Mouse (Mus musculus): ENCODE data around the gene 4933436I01Rik. TPM values are rescaled to one million over a fixed set of nuclear protein-coding genes. Genes with fewer than 3 reads are reported as not detected.

The 4933436I01Rik gene
- total RNA-seq (2021), result not detected
- long read RNA-seq, experiment 1, result 0 reads
- long read RNA-seq, experiment 2, result 0 reads

DNA sequence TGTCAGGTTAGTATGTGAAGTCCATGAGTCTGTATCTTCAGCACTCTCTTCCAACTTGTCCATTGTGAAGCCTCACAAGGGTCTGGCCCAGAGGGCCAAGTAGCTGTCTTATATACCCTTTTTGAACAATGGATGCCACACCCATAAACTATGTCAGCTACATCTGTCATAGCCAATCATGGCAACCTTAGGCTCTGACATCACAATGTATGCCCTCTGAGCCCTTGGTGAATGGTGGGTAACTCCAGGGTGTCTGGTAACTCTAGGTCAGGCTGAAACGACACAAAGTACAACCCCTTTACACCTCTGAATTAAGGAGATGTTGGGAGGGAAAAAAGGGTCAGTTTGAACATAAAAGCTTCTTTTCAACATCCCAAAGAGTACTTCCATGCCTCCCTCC is at the start of gene 4933436I01Rik:
Gene 4933436I01Rik (minus strand): TSS at position 101 of the 400 bp plus-strand sequence.
- DNase-seq (ENCODE audit: low spot score in 2 of 2), result no peak

DNA sequence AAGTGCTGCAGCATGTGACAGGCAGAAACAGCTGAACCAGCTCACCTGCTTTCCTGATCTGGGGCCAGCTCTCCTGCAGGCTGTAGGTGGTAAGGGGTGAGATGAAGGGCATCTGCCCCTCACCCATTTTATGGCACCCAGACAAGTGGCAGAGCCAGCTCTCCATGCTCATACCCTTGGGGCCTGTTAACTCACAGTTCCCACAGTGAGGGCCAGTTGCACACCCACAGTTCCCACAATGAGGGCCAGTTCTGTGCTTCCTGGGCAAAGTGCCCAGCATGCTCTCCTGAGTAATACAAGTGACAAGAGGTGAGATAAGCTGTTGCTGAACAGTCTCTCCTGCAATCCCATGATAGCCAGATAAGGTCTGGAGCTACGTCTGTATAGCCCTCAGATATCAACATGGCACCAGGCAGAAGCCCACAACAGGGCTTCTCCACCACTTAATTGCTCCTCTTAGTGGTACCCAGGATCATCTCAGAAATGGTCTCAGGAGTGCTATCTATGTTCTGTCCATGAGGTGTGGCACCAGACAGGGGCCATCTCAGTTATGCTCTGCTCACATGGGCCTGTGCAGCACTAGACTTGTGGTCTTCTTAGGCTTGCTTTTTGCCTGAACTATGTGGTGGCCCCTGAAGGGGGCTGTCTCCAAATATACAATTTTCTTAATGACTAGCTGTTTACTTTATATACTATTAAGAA is 3.7 kb upstream of the 4933436I01Rik start:
- no peak for DNase-seq (ENCODE audit: low spot score in 2 of 2)

DNA sequence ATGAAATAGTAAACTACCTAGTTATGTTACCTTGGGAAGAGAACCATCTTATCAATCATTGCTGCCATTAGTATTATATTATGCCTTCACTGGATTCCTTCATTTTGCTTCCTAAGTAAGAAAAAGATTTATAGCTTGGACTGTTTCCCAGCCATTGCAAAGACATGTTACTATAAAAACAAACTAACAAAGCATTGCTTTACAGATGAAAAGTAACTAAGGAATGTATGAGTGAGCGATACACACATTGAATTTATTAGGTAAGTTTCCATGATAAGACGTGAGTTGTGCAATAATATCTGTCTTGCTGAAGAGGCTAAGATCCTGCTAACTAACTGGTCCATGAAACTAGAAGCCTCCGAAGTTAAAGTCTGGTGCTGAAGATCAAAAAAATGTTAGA is 37.8 kb downstream of the 4933436I01Rik start:
- DNase-seq (ENCODE audit: low spot score in 2 of 2), result no peak

Other genes with a start within 250 kb of the 4933436I01Rik start
- gene Gm1140, start 227.9 kb downstream of the 4933436I01Rik start, total RNA-seq (2021), result not detected
- not detected for gene Gm14692, start 225.8 kb downstream of the 4933436I01Rik start, total RNA-seq (2021)